8 mouse cellular contexts compared by ENCODE assay signal in genomic region chr7:4657521-4658127, GRCm38 (mm10). TPM values are rescaled to one million over a fixed set of nuclear protein-coding genes. Genes with fewer than 3 reads are reported as not detected.
DNase-seq lines count a peak whose midpoint lies in the region; ATAC-seq and TF ChIP-seq lines count a peak whose summit lies in the region.

No protein-coding gene starts in this region.

- H3K4me1 ChIP-seq in forebrain, postnatal 0 days (ENCODE audit: insufficient read depth) = peaks cover 18% of the 10 kb centered on the region
- peaks cover 28% of the 10 kb centered on the region for H3K4me1 ChIP-seq in midbrain, embryonic 14.5 days (ENCODE audit: control insufficient read depth, insufficient read depth, low read length)

- no peak for TF ChIP-seq CTCF in forebrain, postnatal 0 days (IDR thresholded peaks at IDR 0.05; ENCODE audit: low read depth)

- WGBS in forebrain, postnatal 0 days = 45% methylated on average over 9 of the region's 9 CpGs
- WGBS in midbrain, embryonic 14.5 days = 63% methylated on average over 9 of the region's 9 CpGs

- peak; percentile 37 to 55 for DNase-seq in layer of hippocampus, adult 18-20 months (ENCODE audit: low spot score in 2 of 2)
- no peak for DNase-seq in layer of hippocampus, adult 9-11 months
- DNase-seq in brain, adult 2 months (ENCODE audit: low read depth, low spot score) = peak; percentile 72
- no peak for DNase-seq in forebrain, postnatal 0 days
- peak; percentile 48 to 86 for DNase-seq in left cerebral cortex, postnatal 25 days (ENCODE audit: low spot score in 2 of 2)
- DNase-seq in midbrain, embryonic 14.5 days = no peak
- no peak for DNase-seq in ovary, postnatal 14 days (ENCODE audit: low spot score)
- DNase-seq in spleen, postnatal 36 days (ENCODE audit: low spot score in 2 of 2) = no peak

- no peaks in the 10 kb centered on the region for H3K27me3 ChIP-seq in forebrain, postnatal 0 days (ENCODE audit: insufficient read depth, low read length)
- H3K27me3 ChIP-seq in midbrain, embryonic 14.5 days (ENCODE audit: control insufficient read depth, insufficient read depth, low read length) = no peaks in the 10 kb centered on the region

- H3K9ac ChIP-seq in forebrain, postnatal 0 days = peak overlapping the region; percentile 90
- peak overlapping the region; percentile 89 for H3K9ac ChIP-seq in midbrain, embryonic 14.5 days (replicated peaks; ENCODE audit: low read length)

- H3K36me3 ChIP-seq in forebrain, postnatal 0 days (ENCODE audit: insufficient read depth) = peaks cover 21% of the 10 kb centered on the region
- peaks cover 9% of the 10 kb centered on the region for H3K36me3 ChIP-seq in midbrain, embryonic 14.5 days (ENCODE audit: control insufficient read depth, insufficient read depth, low read length)

- peak overlapping the region; percentile 82 for H3K4me3 ChIP-seq in forebrain, postnatal 0 days (ENCODE audit: low read depth, low read length)
- peak overlapping the region; percentile 88 for H3K4me3 ChIP-seq in midbrain, embryonic 14.5 days (replicated peaks; ENCODE audit: low read depth, low read length)

- no peaks in the 10 kb centered on the region for H3K9me3 ChIP-seq in forebrain, postnatal 0 days (ENCODE audit: low read length)
- H3K9me3 ChIP-seq in midbrain, embryonic 14.5 days (ENCODE audit: control insufficient read depth, low read length) = no peaks in the 10 kb centered on the region

- H3K27ac ChIP-seq in forebrain, postnatal 0 days (ENCODE audit: low read depth, low read length) = no peak overlapping the region
- H3K27ac ChIP-seq in midbrain, embryonic 14.5 days (replicated peaks; ENCODE audit: low read depth, low read length) = peak overlapping the region; percentile 95

- ATAC-seq in forebrain, postnatal 0 days = no peak
- no peak for ATAC-seq in midbrain, embryonic 14.5 days (ENCODE audit: low FRiP score, low TSS enrichment)

- intact Hi-C loops in left cerebral cortex, postnatal 25 days (cut with DNase I) = no loop called here

- peak overlapping the region; percentile 90 for H3K4me2 ChIP-seq in forebrain, postnatal 0 days (ENCODE audit: low read depth)
- peak overlapping the region; percentile 94 for H3K4me2 ChIP-seq in midbrain, embryonic 14.5 days (ENCODE audit: low read length)

RNA-seq across cellular contexts. Expression of gene Ppp6r1, which starts 1.2 kb away (rescaled TPM):
- total RNA-seq in layer of hippocampus, adult 18-20 months (2021) = 100 to 1,000 TPM; 127 TPM
- 89.3 and 99.1 TPM in 2 replicates for total RNA-seq in forebrain, postnatal 0 days (2014; rRNA removed)
- 5.1 and 8.3 TPM in 2 replicates for polyA plus RNA-seq in forebrain, postnatal 0 days (2015; fragmentation: Nextera tagmentation; extraction: Ambion mirVana)
- 100 to 1,000 TPM; 145 to 148 TPM for total RNA-seq in left cerebral cortex, postnatal 25 days (2021)
- 8.7 and 11.2 TPM in 2 replicates for polyA plus RNA-seq in midbrain, embryonic 14.5 days (2014; fragmentation: Nextera tagmentation; extraction: Ambion mirVana)

RNA-seq across cellular contexts. Expression of gene Tmem86b, which starts 26.4 kb away (rescaled TPM):
- total RNA-seq in layer of hippocampus, adult 18-20 months (2021) = 10 to 100 TPM; 15.1 to 15.9 TPM
- total RNA-seq in forebrain, postnatal 0 days (2014; rRNA removed) = 10.8 and 11.8 TPM in 2 replicates
- polyA plus RNA-seq in forebrain, postnatal 0 days (2015; fragmentation: Nextera tagmentation; extraction: Ambion mirVana) = 0.64 and 0.70 TPM in 2 replicates
- 10 to 100 TPM; 14.0 to 16.7 TPM for total RNA-seq in left cerebral cortex, postnatal 25 days (2021)
- polyA plus RNA-seq in midbrain, embryonic 14.5 days (2014; fragmentation: Nextera tagmentation; extraction: Ambion mirVana) = 3.2 and 3.7 TPM in 2 replicates

RNA-seq across cellular contexts. Expression of gene Hspbp1, which starts 27.2 kb away (rescaled TPM):
- total RNA-seq in layer of hippocampus, adult 18-20 months (2021) = 10 to 100 TPM; 82.7 to 92.4 TPM
- 188 and 219 TPM in 2 replicates for total RNA-seq in forebrain, postnatal 0 days (2014; rRNA removed)
- polyA plus RNA-seq in forebrain, postnatal 0 days (2015; fragmentation: Nextera tagmentation; extraction: Ambion mirVana) = 206 and 214 TPM in 2 replicates
- 100 to 1,000 TPM in 1 of 2 experiments, 10 to 100 TPM in 1; 91.8 to 105 TPM for total RNA-seq in left cerebral cortex, postnatal 25 days (2021)
- 136 and 169 TPM in 2 replicates for polyA plus RNA-seq in midbrain, embryonic 14.5 days (2014; fragmentation: Nextera tagmentation; extraction: Ambion mirVana)

RNA-seq across cellular contexts. Expression of gene Brsk1, which starts 32.8 kb away (rescaled TPM):
- 100 to 1,000 TPM; 368 to 369 TPM for total RNA-seq in layer of hippocampus, adult 18-20 months (2021)
- total RNA-seq in forebrain, postnatal 0 days (2014; rRNA removed) = 188 and 205 TPM in 2 replicates
- 4.6 and 6.2 TPM in 2 replicates for polyA plus RNA-seq in forebrain, postnatal 0 days (2015; fragmentation: Nextera tagmentation; extraction: Ambion mirVana)
- 100 to 1,000 TPM; 394 to 407 TPM for total RNA-seq in left cerebral cortex, postnatal 25 days (2021)
- 10.0 and 10.8 TPM in 2 replicates for polyA plus RNA-seq in midbrain, embryonic 14.5 days (2014; fragmentation: Nextera tagmentation; extraction: Ambion mirVana)

RNA-seq across cellular contexts. Expression of gene Ptprh, which starts 53.8 kb away (rescaled TPM):
- total RNA-seq in layer of hippocampus, adult 18-20 months (2021) = under 1 TPM; 0.38 to 0.50 TPM
- 0.54 and 2.9 TPM in 2 replicates for total RNA-seq in forebrain, postnatal 0 days (2014; rRNA removed)
- polyA plus RNA-seq in forebrain, postnatal 0 days (2015; fragmentation: Nextera tagmentation; extraction: Ambion mirVana) = 1.0 and 1.1 TPM in 2 replicates
- total RNA-seq in left cerebral cortex, postnatal 25 days (2021) = under 1 TPM; 0.46 to 0.71 TPM
- polyA plus RNA-seq in midbrain, embryonic 14.5 days (2014; fragmentation: Nextera tagmentation; extraction: Ambion mirVana) = 0.09 and 0.13 TPM in 2 replicates

Comparison
In these comparisons a context has a peak if more than half of its experiments do, and no peak if none do; other contexts are left out.
1. DNase-seq: peak in layer of hippocampus, adult 18-20 months (2 of 2), brain, adult 2 months (single experiment) and left cerebral cortex, postnatal 25 days (2 of 2); none in layer of hippocampus, adult 9-11 months (single experiment), forebrain, postnatal 0 days (single experiment), midbrain, embryonic 14.5 days (single experiment), ovary, postnatal 14 days (single experiment) and spleen, postnatal 36 days (0 of 2).